Mouse (Mus musculus) intestine, embryonic 16.5 days (tissue): ENCODE results near the gene Pus7l. TPM values are rescaled to one million over a fixed set of nuclear protein-coding genes. Genes with fewer than 3 reads are reported as not detected.

ENCODE experiments used
- ATAC-seq: fragments of 200-750 bp; cut with Nextera tagmentation; 2 replicates; pipeline ENCODE4 v1.8.0; 2017; ENCODE audit warnings: moderate TSS enrichment, moderate library complexity
- H3K27ac ChIP-seq: fragments of 300-500 bp; sonication (generic); 2 replicates; pipeline ENCODE4 v1.5.1; 2014; ENCODE audit warnings: mild to moderate bottlenecking, low read length
- H3K27me3 ChIP-seq: fragments of 300-500 bp; sonication (generic); replicated peaks from 2 replicates; pipeline ENCODE4 v1.6.1; 2014; ENCODE audit warnings: low read length, control low read depth, mixed read lengths; ENCODE audit not compliant: control insufficient read depth, insufficient read depth
- H3K36me3 ChIP-seq: fragments of 300-500 bp; sonication (generic); 2 replicates; pipeline ENCODE4 v1.6.1; 2014; ENCODE audit warnings: low read length, control low read depth; ENCODE audit not compliant: control insufficient read depth, insufficient read depth
- H3K4me1 ChIP-seq: fragments of 300-500 bp; sonication (generic); 2 replicates; pipeline ENCODE4 v1.6.1; 2014; ENCODE audit warnings: low read length, control low read depth, mixed read lengths; ENCODE audit not compliant: control insufficient read depth, insufficient read depth
- H3K4me2 ChIP-seq: fragments of 300-500 bp; sonication (generic); 2 replicates; pipeline ENCODE4 v1.6.1; 2014; ENCODE audit warnings: low read depth, low read length, control low read depth
- H3K4me3 ChIP-seq: fragments of 300-500 bp; sonication (generic); 2 replicates; pipeline ENCODE4 v1.5.1; 2014; ENCODE audit warnings: mild to moderate bottlenecking, low read length
- H3K9ac ChIP-seq: fragments of 300-500 bp; sonication (generic); 2 replicates; pipeline ENCODE4 v1.6.1; 2014; ENCODE audit warnings: low read depth, low read length
- H3K9me3 ChIP-seq: fragments of 300-500 bp; sonication (generic); 2 replicates; pipeline ENCODE4 v1.6.1; 2016; ENCODE audit warnings: low read length, control low read depth; ENCODE audit not compliant: control insufficient read depth
- WGBS: fragments of 180-500 bp; shearing (Covaris S2); extraction: QIAGEN DNeasy Blood & Tissue Kit; methylation state at CpG from one replicate; pipeline ENCODE4 v1.1.7; 2014; 5-methylcytosine and 5-hydroxymethylcytosine counted together
- polyA plus RNA-seq: library from polyadenylated mRNA; unstranded; fragments of >200 nt; fragmentation: Nextera tagmentation; extraction: Ambion mirVana; gene quantifications from 2 replicates; pipeline ENCODE4 v1.2.1, GENCODE M21; 2015

Pus7l gene
- 7.7 and 7.8 TPM in 2 replicates for polyA plus RNA-seq

DNA sequence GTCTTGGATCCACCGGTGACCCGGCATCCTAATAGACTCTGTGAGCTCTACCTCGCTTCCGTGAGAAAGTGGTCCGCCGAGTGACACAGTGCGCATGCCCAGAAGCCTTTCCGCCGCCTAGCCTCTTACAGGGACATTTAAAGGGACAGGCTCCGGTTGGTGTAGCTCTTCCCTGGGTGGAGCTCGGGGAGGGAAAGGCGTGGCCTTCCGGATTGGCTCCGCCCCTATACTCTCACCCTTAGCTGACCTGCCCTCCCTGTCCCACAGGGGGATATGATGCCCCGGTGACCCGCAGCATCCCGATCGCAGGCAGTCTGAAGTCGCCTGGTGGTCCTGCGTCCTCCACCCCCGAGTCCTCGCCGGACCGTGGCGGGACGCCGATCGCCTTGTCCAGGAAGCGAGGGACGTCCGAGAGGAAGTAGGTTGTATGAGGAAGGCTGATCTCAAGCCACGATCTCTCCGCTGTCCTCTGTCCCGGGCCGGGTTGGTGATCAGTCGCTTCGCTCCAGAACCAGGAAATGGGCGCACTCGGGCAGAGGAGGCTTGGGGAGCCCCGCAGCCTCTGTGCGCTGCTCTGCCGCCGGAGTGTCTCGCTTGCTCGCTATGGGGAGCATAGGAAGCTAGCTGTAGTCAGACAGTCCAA lies at the start of gene Pus7l, which contains the start of gene Irak4:
Pus7l (minus strand) TSS at position 139 of the 643 bp plus-strand sequence.
Irak4 (plus strand) TSS at position 235 of the 643 bp plus-strand sequence.
- WGBS = under 1% methylated on average over 45 of the region's 45 CpGs
- H3K9ac ChIP-seq = peak within 1 kb of the TSS; percentile 86
- peak; percentile 99 for ATAC-seq
- no peaks in the 10 kb centered on the region for H3K36me3 ChIP-seq
- peak within 1 kb of the TSS; percentile 89 for H3K4me2 ChIP-seq
- peak within 1 kb of the TSS; percentile 94 for H3K4me3 ChIP-seq
- H3K4me1 ChIP-seq = peaks cover 5% of the 10 kb centered on the region
- no peaks in the 10 kb centered on the region for H3K9me3 ChIP-seq
- H3K27ac ChIP-seq = peak within 1 kb of the TSS; percentile 98
- H3K27me3 ChIP-seq = no peaks in the 10 kb centered on the region

DNA sequence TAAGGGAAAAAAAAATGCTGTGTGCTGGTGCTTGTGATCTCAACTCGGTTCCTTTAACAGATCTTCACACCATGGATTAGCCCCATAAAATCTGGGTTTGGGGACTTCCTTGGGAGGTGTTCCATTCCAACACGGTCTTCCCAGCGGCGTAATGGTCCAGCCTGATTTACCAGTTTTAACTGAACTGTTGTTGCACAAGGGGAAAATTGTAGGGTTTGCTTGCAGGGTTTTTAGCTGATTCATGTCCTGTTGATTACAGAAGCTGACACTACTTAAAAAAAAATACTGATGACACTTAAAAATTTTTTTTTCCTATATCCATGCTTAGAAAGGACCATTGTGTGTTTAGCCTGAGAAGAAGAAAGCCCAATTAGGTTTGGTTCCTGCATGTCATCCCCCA lies 48.0 kb upstream of the Pus7l start:
- Histone ChIP-seq H3K27me3 (no peaks in the 10 kb centered on the region), H3K4me3 (no peak overlapping the region), H3K9ac (no peak overlapping the region), H3K36me3 (no peaks in the 10 kb centered on the region), H3K4me2 (no peak overlapping the region), H3K9me3 (no peaks in the 10 kb centered on the region), H3K27ac (no peak overlapping the region), H3K4me1 (peaks cover 4% of the 10 kb centered on the region; the same call in 1 of the 2 replicates)
- ATAC-seq = no peak
- 62% methylated on average over 4 of the region's 4 CpGs for WGBS

DNA sequence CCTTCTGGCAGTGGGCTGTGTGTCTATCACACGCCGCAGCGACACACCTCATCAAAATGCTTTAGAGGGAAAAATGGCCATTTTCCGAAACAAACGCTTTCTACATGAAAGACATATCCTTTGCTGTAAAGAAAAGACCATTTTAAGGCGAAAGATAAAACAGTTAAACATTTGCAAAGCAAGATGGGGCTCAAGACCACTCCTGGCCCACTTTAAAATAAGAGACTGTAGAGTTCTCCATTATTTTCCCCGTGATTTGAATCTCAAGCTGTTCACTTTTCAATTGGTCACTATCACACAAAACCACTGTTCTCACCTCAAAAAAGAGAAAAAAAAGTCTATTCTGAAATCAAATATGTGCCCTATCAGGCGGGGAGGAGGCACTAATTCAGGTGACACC lies 46.7 kb upstream of the Pus7l start:
- peaks cover 4% of the 10 kb centered on the region; the same call in 1 of the 2 replicates for H3K4me1 ChIP-seq
- WGBS = 13% methylated on average over 8 of the region's 8 CpGs
- H3K4me2 ChIP-seq = peak overlapping the region; percentile 61
- no peaks in the 10 kb centered on the region for H3K36me3 ChIP-seq
- no peak overlapping the region for H3K9ac ChIP-seq
- H3K9me3 ChIP-seq = no peaks in the 10 kb centered on the region
- H3K27ac ChIP-seq = no peak overlapping the region
- H3K4me3 ChIP-seq = peak overlapping the region; percentile 97
- no peak for ATAC-seq
- H3K27me3 ChIP-seq = no peaks in the 10 kb centered on the region

DNA sequence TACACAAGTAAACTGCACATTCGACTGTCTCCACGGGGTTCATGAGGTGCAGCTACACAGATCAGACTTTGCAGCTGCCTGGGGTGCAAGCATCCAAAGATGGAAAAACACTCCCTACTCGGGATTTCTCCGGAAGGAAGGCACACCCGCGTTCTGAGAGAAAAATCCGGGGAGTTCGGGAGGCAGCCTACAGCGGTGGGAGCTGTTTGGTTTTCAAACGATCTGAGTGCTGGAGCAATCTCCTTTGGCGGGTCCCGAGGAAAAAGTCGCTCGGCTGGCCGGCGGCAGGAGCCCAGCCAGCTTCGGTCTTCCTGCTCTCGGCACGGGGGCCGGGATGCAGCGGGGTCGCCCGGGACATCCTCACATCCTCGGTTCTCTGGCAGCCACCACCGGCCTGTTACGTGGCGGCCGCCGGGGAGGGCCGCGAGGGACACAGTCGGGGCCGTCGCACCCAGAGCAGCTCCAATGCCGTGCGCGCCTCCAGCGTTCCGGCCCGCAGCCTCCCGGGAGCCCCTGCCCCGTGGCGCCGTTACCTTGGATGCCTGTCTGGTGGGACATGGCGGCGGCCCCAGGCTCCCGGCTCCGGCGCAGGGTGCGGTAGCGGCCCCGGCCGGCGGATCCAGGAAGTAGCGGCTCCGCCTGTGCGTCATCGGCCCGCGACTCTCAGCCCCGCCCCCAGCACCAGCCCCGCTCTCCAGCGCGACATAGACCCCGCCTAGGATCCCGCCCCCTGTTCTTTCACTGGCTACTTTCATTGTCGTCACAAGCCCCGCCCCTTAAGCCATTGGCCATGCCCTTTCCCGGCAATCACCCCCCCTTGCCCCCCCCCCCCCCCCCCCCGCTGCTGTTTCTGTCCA lies 46.1 kb upstream of the Pus7l start, which contains the start of gene Twf1:
Twf1 (minus strand) TSS at position 671 of the 857 bp plus-strand sequence.
- Histone ChIP-seq H3K27me3 (no peaks in the 10 kb centered on the region), H3K27ac (peak within 1 kb of the TSS; percentile 81), H3K4me3 (peak within 1 kb of the TSS; percentile 97), H3K4me2 (peak within 1 kb of the TSS; percentile 61), H3K4me1 (peaks cover 4% of the 10 kb centered on the region; the same call in 1 of the 2 replicates), H3K9me3 (no peaks in the 10 kb centered on the region), H3K9ac (peak within 1 kb of the TSS; percentile 95), H3K36me3 (no peaks in the 10 kb centered on the region)
- WGBS = under 1% methylated on average over 66 of the region's 70 CpGs
- peak; percentile 98 for ATAC-seq

DNA sequence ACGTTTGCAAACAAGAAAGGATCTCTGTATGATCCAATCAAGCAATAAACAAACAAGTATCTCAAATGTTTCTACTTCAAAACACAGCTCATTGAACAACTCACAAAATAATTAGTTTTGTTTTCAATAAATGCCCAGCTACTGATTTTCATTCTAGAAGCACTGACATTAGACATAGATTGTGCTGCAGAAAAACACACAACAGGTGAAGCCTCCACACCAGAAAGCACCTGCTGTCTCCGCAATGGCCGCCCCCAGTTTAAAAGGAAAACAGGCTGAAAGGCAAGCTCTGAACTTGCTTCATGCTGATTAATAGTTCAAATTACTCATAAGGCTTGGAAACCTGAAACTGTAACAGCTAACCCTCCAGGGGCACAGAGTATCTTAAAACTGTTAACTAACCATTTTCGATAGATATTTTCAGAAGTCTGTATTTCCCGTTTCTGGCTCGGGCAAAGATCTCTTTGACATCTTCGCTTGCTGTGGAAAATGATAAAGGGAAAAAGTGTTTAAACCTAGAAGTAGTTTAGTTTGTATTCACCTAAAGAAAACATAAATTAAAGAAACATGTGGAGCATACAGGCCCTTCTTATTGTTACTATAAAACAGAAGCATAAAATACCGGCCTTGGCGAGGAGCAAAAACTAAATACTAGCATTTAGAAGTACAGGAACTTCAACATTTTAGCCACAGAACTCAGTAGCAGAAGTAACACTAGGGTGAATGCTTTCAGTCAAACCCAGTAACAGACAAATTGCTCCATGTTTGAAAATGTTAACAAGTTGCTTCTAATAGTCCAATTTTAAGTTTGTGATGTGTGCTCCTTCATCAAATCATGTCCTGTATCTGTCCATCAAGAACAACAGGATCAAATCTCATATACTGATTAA lies 44.7 kb upstream of the Pus7l start:
- WGBS = 77% methylated on average over 9 of the region's 9 CpGs
- H3K27me3 ChIP-seq = no peaks in the 10 kb centered on the region
- H3K9me3 ChIP-seq = no peaks in the 10 kb centered on the region
- H3K9ac ChIP-seq = no peak overlapping the region; the same call in 1 of the 2 replicates
- H3K4me2 ChIP-seq = peak overlapping the region; percentile 37
- H3K36me3 ChIP-seq = peaks cover 3% of the 10 kb centered on the region; the same call in 1 of the 2 replicates
- no peak for ATAC-seq
- H3K4me1 ChIP-seq = peaks cover 4% of the 10 kb centered on the region; the same call in 1 of the 2 replicates
- peak overlapping the region; percentile 17; the same call in 1 of the 2 replicates for H3K4me3 ChIP-seq
- no peak overlapping the region for H3K27ac ChIP-seq

DNA sequence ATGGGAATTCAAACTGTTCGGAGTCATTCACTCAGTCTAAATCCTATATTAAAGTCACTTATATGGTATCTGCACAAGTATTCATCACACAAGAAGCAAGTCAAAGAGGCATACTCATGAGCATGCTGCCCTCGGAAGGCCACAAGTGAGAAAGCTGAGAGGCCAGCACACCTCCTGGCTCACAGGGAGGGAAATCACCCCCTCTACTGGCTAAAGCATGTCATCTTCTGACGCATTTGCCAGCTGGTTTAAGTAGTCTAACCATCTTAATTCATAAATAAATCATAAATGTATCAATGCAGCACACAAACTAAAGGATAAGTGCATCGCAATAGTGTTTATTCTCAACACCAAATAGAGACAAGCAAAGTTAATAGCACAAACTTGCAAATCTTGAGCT lies 41.4 kb upstream of the Pus7l start:
- Histone ChIP-seq H3K4me3 (no peak overlapping the region), H3K36me3 (peaks cover 22% of the 10 kb centered on the region), H3K9ac (no peak overlapping the region), H3K4me2 (no peak overlapping the region), H3K27ac (no peak overlapping the region), H3K4me1 (peaks cover 13% of the 10 kb centered on the region), H3K9me3 (no peaks in the 10 kb centered on the region), H3K27me3 (no peaks in the 10 kb centered on the region)
- no peak for ATAC-seq
- WGBS = 84% methylated on average over 4 of the region's 4 CpGs

DNA sequence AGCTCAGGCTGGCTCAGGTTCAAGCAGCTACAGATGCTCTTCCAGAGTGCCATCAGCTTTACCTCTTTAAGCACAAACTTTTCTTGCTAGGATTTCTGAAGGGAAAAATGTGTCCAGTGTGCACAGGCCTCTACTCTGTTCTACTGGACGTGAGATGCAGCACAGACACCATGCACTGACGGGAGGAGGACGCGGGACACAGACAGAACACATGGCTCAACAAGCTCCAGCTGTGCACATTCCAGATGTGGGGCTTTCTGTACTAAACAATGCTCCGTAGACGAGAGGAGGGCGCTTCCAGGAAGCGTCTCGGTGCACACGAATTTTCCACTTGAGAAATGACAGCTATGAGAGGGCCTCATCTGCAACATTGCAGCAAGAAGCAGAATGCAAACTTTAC lies 39.8 kb upstream of the Pus7l start:
- no peak overlapping the region for H3K4me3 ChIP-seq
- 61% methylated on average over 10 of the region's 10 CpGs for WGBS
- H3K9ac ChIP-seq = no peak overlapping the region
- H3K27me3 ChIP-seq = no peaks in the 10 kb centered on the region
- no peak overlapping the region for H3K4me2 ChIP-seq
- peak; percentile 35; the same call in 1 of the 2 replicates for ATAC-seq
- H3K9me3 ChIP-seq = no peaks in the 10 kb centered on the region
- H3K4me1 ChIP-seq = peaks cover 11% of the 10 kb centered on the region
- H3K36me3 ChIP-seq = peaks cover 24% of the 10 kb centered on the region
- H3K27ac ChIP-seq = peak overlapping the region; percentile 72

DNA sequence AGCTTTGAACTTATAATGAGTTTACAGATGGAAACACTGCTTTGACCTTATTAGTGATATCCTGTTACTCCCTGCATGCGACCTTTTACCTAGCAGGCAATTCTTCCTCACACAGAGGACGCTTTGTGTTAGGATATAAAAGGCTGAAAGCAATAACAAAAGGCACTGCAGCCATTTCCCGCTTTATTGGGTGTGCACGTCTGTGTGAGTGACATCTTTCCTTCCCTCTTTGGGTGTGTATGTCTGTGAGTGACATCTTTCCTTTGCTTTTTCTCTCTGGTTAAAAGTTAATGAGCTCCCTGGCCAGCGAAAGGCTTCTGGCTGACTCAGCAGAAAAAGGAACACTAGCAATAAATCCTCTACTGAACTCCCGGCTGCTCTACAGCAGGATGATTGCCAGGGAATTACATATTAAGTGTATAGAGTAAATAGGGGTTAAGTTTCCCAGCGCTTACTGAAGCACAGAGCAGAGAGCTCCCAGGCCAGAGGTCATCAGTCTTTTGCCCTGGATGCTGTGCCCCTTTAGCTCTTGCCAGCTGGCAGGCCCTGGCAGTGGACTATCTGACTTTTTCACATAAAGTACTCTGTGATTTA lies 38.8 kb upstream of the Pus7l start:
- Histone ChIP-seq H3K27ac (peak overlapping the region; percentile 72), H3K36me3 (peaks cover 24% of the 10 kb centered on the region), H3K9ac (no peak overlapping the region), H3K9me3 (no peaks in the 10 kb centered on the region), H3K4me3 (no peak overlapping the region), H3K4me1 (peaks cover 9% of the 10 kb centered on the region), H3K27me3 (no peaks in the 10 kb centered on the region), H3K4me2 (no peak overlapping the region)
- WGBS = 35% methylated on average over 7 of the region's 7 CpGs
- peak; percentile 79 for ATAC-seq
